Mouse (Mus musculus) heart, adult 2 months (tissue): ENCODE data around the gene Cacna2d4. TPM values are rescaled to one million over a fixed set of nuclear protein-coding genes. Genes with fewer than 3 reads are reported as not detected.

ENCODE experiments used
- DNase-seq, 2 experiments: peaks; one replicate each; pipeline ENCODE4 v3.0.0; 2021
- H3K27ac ChIP-seq: fragments of 200-600 bp; 2 replicates; pipeline ENCODE4 v1.8.1; 2022
- H3K27me3 ChIP-seq: fragments of 200-500 bp; 2 replicates; pipeline ENCODE4 v1.6.1; 2012; ENCODE audit warnings: mild to moderate bottlenecking, low read length, inconsistent platforms, mixed read lengths; ENCODE audit not compliant: control insufficient read depth, insufficient read depth
- H3K36me3 ChIP-seq: fragments of 200-500 bp; 2 replicates; pipeline ENCODE4 v1.6.1; 2012; ENCODE audit warnings: low read length, inconsistent platforms; ENCODE audit not compliant: control insufficient read depth, insufficient read depth
- H3K4me1 ChIP-seq: fragments of 200-500 bp; 2 replicates; pipeline ENCODE4 v1.6.1; 2011; ENCODE audit warnings: low read length; ENCODE audit not compliant: control insufficient read depth, insufficient read depth
- H3K4me3 ChIP-seq: fragments of 200-600 bp; 2 replicates; pipeline ENCODE4 v1.8.1; 2022
- H3K79me2 ChIP-seq: fragments of 200-500 bp; replicated peaks from 2 replicates; pipeline ENCODE4 v1.6.1; 2012; ENCODE audit warnings: mild to moderate bottlenecking, inconsistent platforms, low read length, moderate library complexity, mixed read lengths; ENCODE audit not compliant: control insufficient read depth, insufficient read depth
- H3K9ac ChIP-seq: fragments of 200-500 bp; 2 replicates; pipeline ENCODE4 v1.6.1; 2012; ENCODE audit warnings: low read depth, mild to moderate bottlenecking, control low read depth, inconsistent platforms, low read length, mixed read lengths
- CTCF ChIP-seq: fragments of 200-600 bp; IDR thresholded peaks from 2 replicates; pipeline ENCODE4 v1.8.1; 2022; ENCODE audit warnings: antibody characterized with exemption, mild to moderate bottlenecking, moderate library complexity
- EP300 ChIP-seq: fragments of 200-500 bp; IDR thresholded peaks from 2 replicates; pipeline ENCODE4 v1.6.1; 2011; ENCODE audit warnings: low read depth, low read length, control low read depth; ENCODE audit not compliant: insufficient read depth
- POLR2A ChIP-seq: fragments of 200-500 bp; IDR thresholded peaks from 2 replicates; pipeline ENCODE4 v1.6.1; 2011; ENCODE audit warnings: mild to moderate bottlenecking, low read depth, low read length, control low read depth; ENCODE audit not compliant: insufficient read depth
- WGBS: fragments of 180-500 bp; shearing (Covaris S2); methylation state at CpG from one replicate; pipeline ENCODE4 v1.1.7; 2018; 5-methylcytosine and 5-hydroxymethylcytosine counted together
- intact Hi-C: fragments of 180-260 bp; cut with DNase I; formaldehyde crosslinking; loops from one replicate; pipeline ENCODE4 v1.15.1; 2025
- polyA plus RNA-seq: library from polyadenylated mRNA; depleted of rRNA; stranded (reverse); fragments of >200 nt; gene quantifications from 2 replicates; pipeline ENCODE4 v1.2.3, GENCODE M21; 2012
- total RNA-seq, 2 experiments: library from RNA; stranded (reverse); gene quantifications; 2 replicates each; pipeline ENCODE4 v1.2.3; 2021

The Cacna2d4 gene
- total and polyA plus RNA-seq, 3 experiments: 0.23 TPM; not detected in 2

DNA sequence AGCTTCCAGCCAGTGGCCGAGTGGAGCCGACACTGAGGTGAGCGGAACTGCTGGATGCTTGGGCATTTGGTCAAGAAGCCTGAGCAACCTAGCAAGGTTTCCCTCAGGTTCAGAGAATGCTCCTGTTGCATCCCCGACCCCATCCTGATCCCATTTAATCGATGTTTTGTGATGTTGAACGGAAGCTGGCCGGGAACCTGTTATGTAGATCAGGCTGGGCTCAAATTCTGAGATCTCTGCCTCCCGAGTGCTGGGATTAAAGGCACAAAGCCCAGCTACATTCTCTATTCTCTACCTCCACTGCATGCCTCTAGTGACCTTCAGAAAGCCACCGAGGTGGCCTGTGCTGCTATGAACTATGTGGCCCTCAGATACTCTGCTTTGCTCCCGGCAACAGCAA, 88.5 kb downstream of the Cacna2d4 start:
- TF ChIP-seq CTCF: no peak
- TF ChIP-seq POLR2A: no peak
- TF ChIP-seq EP300: no peak
- H3K36me3 ChIP-seq: no peaks in the 10 kb centered on the region
- peaks cover 1% of the 10 kb centered on the region; the same call in 1 of the 2 replicates for H3K4me1 ChIP-seq
- no peaks in the 10 kb centered on the region for H3K79me2 ChIP-seq
- DNase-seq: no peak
- WGBS: 61% methylated on average over 10 of the region's 10 CpGs
- no peak overlapping the region for H3K9ac ChIP-seq
- intact Hi-C loops: loop anchor here (5.0 kb wide), 1 partner anchor 87 kb away; the partner anchor contains the start of gene Cacna2d4
- H3K27me3 ChIP-seq: peaks cover 1% of the 10 kb centered on the region; the same call in 1 of the 2 replicates
- H3K4me3 ChIP-seq: no peak overlapping the region
- no peak overlapping the region for H3K27ac ChIP-seq

DNA sequence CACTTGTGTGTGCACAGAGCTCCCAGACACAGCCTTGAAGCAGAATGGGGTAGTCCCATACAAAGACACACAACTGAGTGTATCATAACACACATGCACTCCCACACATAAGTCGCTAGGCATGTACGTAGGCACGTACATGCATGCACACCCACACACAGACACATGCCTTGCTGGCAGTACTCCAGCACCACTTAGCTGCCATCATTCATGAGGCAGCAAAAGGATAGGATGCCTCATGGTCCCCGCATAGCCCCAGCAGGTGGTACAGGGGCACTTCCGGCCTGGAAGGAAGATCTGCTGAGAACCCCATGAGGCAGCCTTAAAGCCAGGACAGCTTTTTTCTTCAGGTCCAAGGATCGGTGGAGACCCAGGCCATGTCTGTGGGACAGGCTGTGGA, 89.7 kb downstream of the Cacna2d4 start:
- H3K4me3 ChIP-seq: no peak overlapping the region
- no peaks in the 10 kb centered on the region for H3K79me2 ChIP-seq
- peaks cover 1% of the 10 kb centered on the region; the same call in 1 of the 2 replicates for H3K4me1 ChIP-seq
- WGBS: 68% methylated on average over 6 of the region's 6 CpGs
- H3K27ac ChIP-seq: no peak overlapping the region
- H3K36me3 ChIP-seq: no peaks in the 10 kb centered on the region
- intact Hi-C loops: no loop called here
- DNase-seq: no peak
- peaks cover 6% of the 10 kb centered on the region; the same call in 1 of the 2 replicates for H3K27me3 ChIP-seq
- TF ChIP-seq CTCF: no peak
- no peak for TF ChIP-seq EP300
- TF ChIP-seq POLR2A: no peak
- H3K9ac ChIP-seq: no peak overlapping the region

DNA sequence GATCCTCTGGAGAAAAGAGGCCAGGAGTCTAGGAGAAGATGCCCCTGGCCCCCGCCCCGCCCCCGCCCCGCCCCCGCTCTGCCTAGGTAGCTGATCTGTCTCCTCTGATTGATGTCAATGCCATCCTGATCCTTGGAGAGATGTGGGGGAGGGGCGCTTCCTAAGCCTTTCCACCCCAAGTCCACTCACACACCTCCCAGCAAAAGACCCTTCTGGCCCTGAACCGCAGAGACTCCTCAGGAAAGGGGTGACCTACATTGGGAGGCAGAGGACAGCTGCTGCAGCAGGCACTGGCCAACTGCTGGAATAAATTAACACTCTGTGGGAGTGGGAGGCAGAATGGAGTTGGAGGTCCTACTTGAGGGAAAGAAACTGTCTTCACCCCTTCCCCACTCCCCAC, 90.2 kb downstream of the Cacna2d4 start:
- Histone ChIP-seq H3K36me3 (no peaks in the 10 kb centered on the region), H3K4me3 (no peak overlapping the region), H3K79me2 (no peaks in the 10 kb centered on the region), H3K4me1 (peaks cover 1% of the 10 kb centered on the region; the same call in 1 of the 2 replicates), H3K27me3 (peaks cover 6% of the 10 kb centered on the region; the same call in 1 of the 2 replicates), H3K9ac (no peak overlapping the region), H3K27ac (no peak overlapping the region)
- intact Hi-C loops: no loop called here
- TF ChIP-seq POLR2A (no peak), EP300 (no peak), CTCF (no peak)
- no peak for DNase-seq
- 20% methylated on average over 7 of the region's 7 CpGs for WGBS

DNA sequence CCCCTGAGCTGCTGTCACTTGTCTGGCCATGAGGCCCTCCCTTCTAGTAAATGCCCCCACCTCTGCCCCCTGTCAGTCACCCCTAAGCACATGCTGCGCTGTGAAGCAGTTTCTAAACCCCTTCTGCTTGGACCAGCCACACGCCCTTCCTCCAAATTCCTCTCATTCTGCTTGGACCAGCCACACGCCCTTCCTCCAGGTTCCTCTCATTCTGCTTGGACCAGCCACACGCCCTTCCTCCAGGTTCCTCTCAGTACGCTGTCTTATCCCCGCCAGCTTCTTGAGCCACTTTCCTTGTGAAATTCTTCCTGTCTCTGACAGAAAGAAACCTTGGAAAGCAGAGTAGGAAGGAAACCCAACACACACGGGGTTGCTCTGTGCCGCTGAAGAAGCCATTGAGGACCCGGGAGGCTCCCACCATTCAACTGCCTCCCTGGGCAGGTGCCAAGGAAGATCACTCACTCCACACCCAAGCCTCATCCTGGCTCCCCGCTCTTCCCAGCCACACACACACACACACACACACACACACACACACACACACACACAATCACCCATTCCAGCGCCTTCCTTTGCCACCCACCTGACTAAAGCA, 92.3 kb downstream of the Cacna2d4 start:
- peak in 1 of 2 experiments; percentile 24 for DNase-seq
- Histone ChIP-seq H3K9ac (no peak overlapping the region), H3K4me3 (no peak overlapping the region), H3K4me1 (peaks cover 1% of the 10 kb centered on the region; the same call in 1 of the 2 replicates), H3K27ac (no peak overlapping the region), H3K79me2 (no peaks in the 10 kb centered on the region), H3K36me3 (no peaks in the 10 kb centered on the region), H3K27me3 (peaks cover 6% of the 10 kb centered on the region; the same call in 1 of the 2 replicates)
- no peak for TF ChIP-seq EP300
- TF ChIP-seq POLR2A: no peak
- TF ChIP-seq CTCF: no peak
- intact Hi-C loops: no loop called here
- WGBS: 6% methylated on average over 11 of the region's 11 CpGs

DNA sequence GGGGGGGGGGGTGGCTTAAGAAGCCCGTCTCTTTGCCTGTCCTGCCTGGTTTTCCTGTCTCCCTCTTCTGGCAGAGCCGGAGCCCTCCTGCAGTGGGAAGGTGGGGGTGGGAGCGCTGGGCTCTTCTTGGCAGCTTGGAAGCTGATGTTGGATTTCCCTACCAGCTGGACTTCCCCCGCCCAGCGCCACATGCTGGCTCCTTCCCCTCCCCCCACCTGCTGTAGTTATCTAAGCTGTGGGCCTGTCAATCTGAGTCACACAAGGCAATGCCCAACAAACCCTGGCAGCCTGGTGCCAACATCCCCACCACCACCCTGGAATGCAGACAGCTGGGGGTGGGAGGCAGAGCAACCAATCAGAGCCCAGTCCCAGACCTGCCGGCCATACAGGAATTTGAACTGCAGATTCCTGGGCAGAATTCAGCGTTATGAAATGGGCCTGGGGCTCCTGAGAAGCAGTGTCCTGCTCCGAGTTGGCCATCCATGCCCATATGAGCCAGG, 92.9 kb downstream of the Cacna2d4 start:
- no peaks in the 10 kb centered on the region for H3K79me2 ChIP-seq
- DNase-seq: peak in 1 of 2 experiments; percentile 23
- H3K27ac ChIP-seq: no peak overlapping the region
- H3K4me1 ChIP-seq: peaks cover 1% of the 10 kb centered on the region; the same call in 1 of the 2 replicates
- no peak overlapping the region for H3K4me3 ChIP-seq
- WGBS: 3% methylated on average over 8 of the region's 8 CpGs
- H3K36me3 ChIP-seq: no peaks in the 10 kb centered on the region
- intact Hi-C loops: no loop called here
- TF ChIP-seq EP300 (no peak), CTCF (0 out of 2 replicates have a peak, but pooled peaks have one; percentile 3)
- H3K9ac ChIP-seq: no peak overlapping the region
- peaks cover 6% of the 10 kb centered on the region; the same call in 1 of the 2 replicates for H3K27me3 ChIP-seq

DNA sequence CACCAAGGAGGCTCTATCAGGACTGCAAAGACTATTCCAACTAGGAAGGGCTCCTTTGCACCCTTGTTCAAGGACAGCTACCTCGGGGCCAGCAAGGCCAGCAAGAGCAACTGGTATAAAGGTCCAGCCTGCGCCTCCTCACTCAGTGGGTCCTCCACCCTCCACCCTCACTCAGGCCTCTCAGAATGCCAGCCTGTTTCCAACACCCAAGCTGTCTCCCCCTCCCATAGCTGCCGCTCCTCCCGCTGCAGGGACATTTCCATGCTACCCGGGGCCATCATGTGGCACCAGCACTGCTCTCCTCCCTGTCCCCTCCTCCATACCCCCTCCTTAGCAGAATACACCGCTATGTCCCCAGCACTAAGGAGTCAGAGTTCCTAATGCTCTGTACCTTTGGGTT, 93.6 kb downstream of the Cacna2d4 start:
- WGBS: 19% methylated on average over 6 of the region's 6 CpGs
- intact Hi-C loops: no loop called here

More for the DNA sequence above, 93.6 kb downstream of the Cacna2d4 start:
- Histone ChIP-seq H3K36me3 (no peaks in the 10 kb centered on the region), H3K79me2 (no peaks in the 10 kb centered on the region), H3K4me1 (peaks cover 1% of the 10 kb centered on the region; the same call in 1 of the 2 replicates), H3K9ac (no peak overlapping the region), H3K4me3 (no peak overlapping the region), H3K27ac (no peak overlapping the region), H3K27me3 (peaks cover 6% of the 10 kb centered on the region; the same call in 1 of the 2 replicates)
- TF ChIP-seq CTCF (no peak), EP300 (no peak)
- DNase-seq: no peak
